Mouse (Mus musculus): ENCODE measurements around the gene Tmc6. TPM values are rescaled to one million over a fixed set of nuclear protein-coding genes. Genes with fewer than 3 reads are reported as not detected.
"Not testable (repeated sequence)": the region's sequence is repeated elsewhere in the genome, so short reads cannot be mapped to it uniquely, and the experiment has no call there.

Tmc6 gene
- polyA plus RNA-seq, 1 experiment from 2014 or later, result 23.8 TPM

DNA sequence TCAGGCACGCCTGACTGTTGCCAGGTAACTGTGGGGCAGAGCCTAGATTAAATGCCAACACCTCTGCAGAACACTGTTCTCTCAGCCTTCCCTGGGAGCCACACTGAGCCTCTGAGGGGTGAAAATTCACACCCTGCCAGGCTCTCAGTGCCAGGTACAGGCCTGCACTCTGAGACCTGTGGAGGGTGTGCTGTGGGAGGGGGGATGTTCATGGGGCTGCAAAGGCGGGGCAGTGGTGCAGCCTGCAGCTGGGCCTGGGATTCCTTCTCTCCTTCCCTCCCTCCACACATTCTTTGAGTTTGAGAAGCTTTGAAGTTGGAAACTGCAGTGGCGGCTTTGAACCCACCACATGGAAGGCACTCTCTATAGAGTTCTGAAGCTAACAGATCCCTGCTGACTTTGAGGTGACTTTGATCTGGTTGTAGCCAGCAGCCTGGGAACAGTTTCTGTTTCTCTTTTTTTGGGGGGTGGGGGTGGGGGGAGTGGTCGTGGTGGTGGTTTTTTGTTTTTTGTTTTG lies 12.1 kb upstream of the Tmc6 start:
- 52% methylated on average over 4 of the region's 4 CpGs for WGBS
- H3K36me3 ChIP-seq, result no peaks in the 10 kb centered on the region
- H3K9ac ChIP-seq, result no peak overlapping the region
- peaks cover 40% of the 10 kb centered on the region for H3K4me1 ChIP-seq (replicated peaks)
- no peaks in the 10 kb centered on the region for H3K9me3 ChIP-seq (replicated peaks)
- H3K27me3 ChIP-seq (replicated peaks), result peaks cover 16% of the 10 kb centered on the region
- no peak overlapping the region for H3K27ac ChIP-seq (ENCODE audit: poor library complexity, severe bottlenecking)
- H3K4me2 ChIP-seq, result no peak overlapping the region
- ATAC-seq (ENCODE audit: insufficient number of reproducible peaks, low FRiP score), result no peak
- no peak overlapping the region for H3K4me3 ChIP-seq

DNA sequence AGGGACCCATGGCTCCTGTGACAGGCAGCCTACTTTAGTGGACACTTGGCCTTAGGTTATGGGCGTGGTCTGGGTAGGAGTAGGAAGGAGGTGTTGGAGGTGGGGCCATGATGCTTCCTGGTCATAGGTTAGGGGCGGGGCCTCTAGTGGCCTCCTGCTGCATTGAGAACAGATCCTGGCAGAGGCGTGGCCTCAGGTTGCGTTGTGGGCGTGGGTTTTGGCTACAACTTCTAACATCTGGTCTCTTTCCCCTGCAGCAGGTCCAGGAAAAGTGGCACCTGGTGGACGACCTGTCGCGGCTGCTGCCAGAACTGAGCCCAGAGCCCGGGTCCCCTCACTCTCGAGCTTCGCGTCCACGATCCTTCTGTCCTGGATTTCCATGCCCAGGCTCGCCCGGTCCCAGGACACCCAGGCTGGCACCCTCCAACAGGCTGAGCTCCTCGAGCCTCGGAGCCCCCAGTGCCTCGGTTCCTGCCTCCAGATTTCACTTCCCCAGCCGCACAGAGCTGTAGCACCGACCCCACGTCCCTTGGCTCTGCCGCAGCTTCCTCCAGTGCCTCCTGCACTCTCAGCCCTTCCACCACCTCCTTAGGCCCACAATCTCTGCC lies 10.4 kb upstream of the Tmc6 start:
- Histone ChIP-seq H3K4me3 (peak overlapping the region; percentile 36), H3K36me3 (no peaks in the 10 kb centered on the region), H3K9me3 (replicated peaks) (no peaks in the 10 kb centered on the region), H3K4me2 (peak overlapping the region; percentile 73), H3K27me3 (replicated peaks) (peaks cover 16% of the 10 kb centered on the region), H3K27ac (ENCODE audit: poor library complexity, severe bottlenecking) (no peak overlapping the region), H3K9ac (peak overlapping the region; percentile 65), H3K4me1 (replicated peaks) (peaks cover 24% of the 10 kb centered on the region)
- ATAC-seq (ENCODE audit: insufficient number of reproducible peaks, low FRiP score), result peak; percentile 84
- WGBS, result 10% methylated on average over 22 of the region's 22 CpGs

DNA sequence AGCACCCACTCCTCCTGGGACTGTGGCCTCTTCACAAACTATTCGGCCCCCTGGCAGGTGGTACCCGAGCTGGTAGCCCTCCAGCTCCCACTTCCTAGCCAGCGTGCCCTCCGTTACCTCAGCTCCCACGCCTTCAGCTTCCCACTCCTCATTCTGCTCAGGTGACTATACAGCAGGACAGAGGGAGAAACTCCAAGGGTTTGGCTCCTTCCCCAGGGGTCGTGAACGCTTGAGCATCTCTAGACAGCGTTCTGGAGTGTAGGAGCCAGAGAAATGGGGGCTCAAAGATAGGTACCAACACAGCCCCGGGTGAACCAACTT lies 9.4 kb upstream of the Tmc6 start:
- Histone ChIP-seq H3K9me3 (replicated peaks) (no peaks in the 10 kb centered on the region), H3K27ac (ENCODE audit: poor library complexity, severe bottlenecking) (no peak overlapping the region), H3K4me3 (no peak overlapping the region), H3K9ac (no peak overlapping the region), H3K4me1 (replicated peaks) (peaks cover 23% of the 10 kb centered on the region), H3K27me3 (replicated peaks) (peaks cover 14% of the 10 kb centered on the region), H3K4me2 (no peak overlapping the region), H3K36me3 (no peaks in the 10 kb centered on the region)
- WGBS, result 80% methylated on average over 9 of the region's 9 CpGs
- no peak for ATAC-seq (ENCODE audit: insufficient number of reproducible peaks, low FRiP score)

DNA sequence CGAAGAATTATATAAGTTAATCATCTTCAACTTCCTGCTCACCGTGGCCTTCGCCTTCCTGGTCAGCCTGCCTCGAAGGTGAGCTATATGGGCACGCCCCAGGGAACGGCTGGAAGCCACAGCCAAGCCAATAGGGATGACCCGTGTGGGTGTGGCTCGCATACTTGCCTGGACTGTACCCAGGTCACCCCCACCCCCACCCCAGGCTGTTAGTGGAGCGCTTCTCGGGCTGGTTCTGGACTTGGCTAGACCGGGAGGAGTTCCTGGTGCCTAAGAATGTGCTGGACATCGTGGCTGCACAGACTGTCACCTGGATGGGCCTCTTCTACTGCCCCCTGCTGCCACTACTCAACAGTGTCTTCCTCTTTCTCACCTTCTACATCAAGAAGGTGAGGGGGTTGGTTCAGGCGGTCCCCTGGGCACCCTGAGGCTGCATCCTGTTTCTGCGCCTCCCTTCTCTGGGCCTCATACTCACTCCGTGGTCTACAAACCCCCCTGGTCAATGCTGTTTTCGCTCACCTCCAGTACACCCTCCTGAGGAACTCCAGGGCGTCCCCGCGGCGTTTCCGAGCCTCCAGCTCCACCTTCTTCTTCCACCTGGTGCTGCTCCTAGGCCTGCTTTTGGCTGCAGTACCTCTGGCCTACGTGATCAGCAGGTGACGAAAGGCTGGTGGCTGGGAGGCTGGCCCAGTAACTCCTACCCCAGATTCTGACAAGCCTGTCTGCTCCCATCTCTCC lies 8.9 kb upstream of the Tmc6 start:
- peak overlapping the region; percentile 59 for H3K4me2 ChIP-seq
- H3K9ac ChIP-seq, result 0 out of 2 replicates have a peak overlapping the region, but pooled peaks have one; percentile 21
- ATAC-seq (ENCODE audit: insufficient number of reproducible peaks, low FRiP score), result peak; percentile 80
- peaks cover 10% of the 10 kb centered on the region for H3K27me3 ChIP-seq (replicated peaks)
- WGBS, result 27% methylated on average over 23 of the region's 23 CpGs
- no peaks in the 10 kb centered on the region for H3K9me3 ChIP-seq (replicated peaks)
- H3K36me3 ChIP-seq, result no peaks in the 10 kb centered on the region
- peaks cover 23% of the 10 kb centered on the region for H3K4me1 ChIP-seq (replicated peaks)
- no peak overlapping the region for H3K27ac ChIP-seq (ENCODE audit: poor library complexity, severe bottlenecking)
- H3K4me3 ChIP-seq, result peak overlapping the region; percentile 23

DNA sequence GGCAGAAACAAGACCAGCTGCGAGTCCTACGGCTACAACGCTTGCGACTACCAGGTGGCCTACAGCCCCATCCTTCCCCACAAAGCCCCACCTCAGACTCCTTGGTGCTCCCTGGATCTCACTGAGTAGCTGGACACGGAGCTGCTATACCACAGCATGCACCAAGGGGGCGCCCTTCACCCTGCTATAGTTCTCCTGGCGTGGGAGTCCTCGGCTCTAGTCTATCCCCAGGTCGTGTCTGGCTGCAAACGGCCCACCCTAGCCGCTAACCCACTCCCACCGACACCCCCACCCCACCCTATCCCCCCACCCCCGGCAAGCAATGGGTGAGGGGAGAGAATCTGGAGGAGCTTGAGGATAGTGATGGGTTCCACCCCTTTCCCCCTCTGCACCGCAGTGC lies 8.3 kb upstream of the Tmc6 start:
- Histone ChIP-seq H3K36me3 (no peaks in the 10 kb centered on the region), H3K4me1 (replicated peaks) (peaks cover 23% of the 10 kb centered on the region), H3K9me3 (replicated peaks) (no peaks in the 10 kb centered on the region), H3K4me3 (peak overlapping the region; percentile 23), H3K27ac (ENCODE audit: poor library complexity, severe bottlenecking) (no peak overlapping the region), H3K9ac (0 out of 2 replicates have a peak overlapping the region, but pooled peaks have one; percentile 21), H3K4me2 (peak overlapping the region; percentile 59), H3K27me3 (replicated peaks) (peaks cover 10% of the 10 kb centered on the region)
- WGBS, result 5% methylated on average over 14 of the region's 14 CpGs
- peak; percentile 64; the same call in 1 of the 2 replicates for ATAC-seq (ENCODE audit: insufficient number of reproducible peaks, low FRiP score)

DNA sequence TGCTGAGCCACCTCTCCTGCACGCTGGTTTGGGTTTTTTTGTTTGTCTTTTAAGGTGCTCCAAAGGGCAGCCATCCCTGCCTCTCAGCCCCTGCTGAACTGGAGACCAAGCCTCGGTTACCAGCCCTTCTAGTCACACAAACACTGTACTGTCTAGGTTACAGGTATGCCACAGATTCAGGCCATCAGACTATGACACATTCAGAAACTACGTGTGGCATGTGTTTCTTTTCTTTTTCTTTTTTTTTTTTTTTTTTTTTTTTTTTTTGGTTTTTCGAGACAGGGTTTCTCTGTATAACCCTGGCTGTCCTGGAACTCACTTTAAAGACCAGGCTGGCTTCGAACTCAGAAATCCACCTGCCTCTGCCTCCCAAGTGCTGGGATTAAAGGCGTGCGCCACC lies 6.5 kb upstream of the Tmc6 start:
- not testable (repeated sequence) for ATAC-seq (ENCODE audit: insufficient number of reproducible peaks, low FRiP score); H3K4me3 ChIP-seq
- 80% methylated on average over 7 of the region's 7 CpGs for WGBS

DNA sequence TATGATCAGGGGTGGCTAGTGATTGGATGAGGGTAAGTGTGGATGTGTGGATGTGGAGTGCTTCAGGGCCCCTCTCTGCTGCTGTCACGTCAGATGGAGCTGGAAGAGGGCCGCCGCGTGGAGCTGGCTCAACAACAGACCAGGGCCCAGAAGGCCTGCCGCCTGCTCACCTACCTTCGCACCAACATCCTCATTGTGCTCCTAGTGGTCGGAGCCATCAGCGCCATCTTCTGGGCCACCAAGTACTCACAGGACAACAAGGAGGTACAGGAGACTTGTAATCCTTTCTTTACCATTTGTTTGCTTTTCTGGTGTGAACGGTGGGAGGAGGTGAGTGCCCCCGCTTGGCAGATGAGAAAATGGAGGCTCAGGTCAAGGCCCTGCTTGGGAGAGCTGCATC lies 4.3 kb upstream of the Tmc6 start:
- H3K27ac ChIP-seq (ENCODE audit: poor library complexity, severe bottlenecking), result no peak overlapping the region
- no peak for ATAC-seq (ENCODE audit: insufficient number of reproducible peaks, low FRiP score)
- H3K9me3 ChIP-seq (replicated peaks), result no peaks in the 10 kb centered on the region
- 14% methylated on average over 10 of the region's 10 CpGs for WGBS
- H3K9ac ChIP-seq, result no peak overlapping the region
- H3K4me2 ChIP-seq, result no peak overlapping the region
- peaks cover 35% of the 10 kb centered on the region for H3K4me1 ChIP-seq (replicated peaks)
- peaks cover 11% of the 10 kb centered on the region for H3K27me3 ChIP-seq (replicated peaks)
- H3K36me3 ChIP-seq, result no peaks in the 10 kb centered on the region
- H3K4me3 ChIP-seq, result no peak overlapping the region

More for the DNA sequence above, 6.5 kb upstream of the Tmc6 start:
- not testable (repeated sequence) for H3K36me3 ChIP-seq; H3K4me2 ChIP-seq; H3K9me3 ChIP-seq (replicated peaks); H3K27ac ChIP-seq (ENCODE audit: poor library complexity, severe bottlenecking); H3K9ac ChIP-seq
- Histone ChIP-seq H3K27me3 (replicated peaks) (peaks cover 12% of the 10 kb centered on the region), H3K4me1 (replicated peaks) (peaks cover 25% of the 10 kb centered on the region)

DNA sequence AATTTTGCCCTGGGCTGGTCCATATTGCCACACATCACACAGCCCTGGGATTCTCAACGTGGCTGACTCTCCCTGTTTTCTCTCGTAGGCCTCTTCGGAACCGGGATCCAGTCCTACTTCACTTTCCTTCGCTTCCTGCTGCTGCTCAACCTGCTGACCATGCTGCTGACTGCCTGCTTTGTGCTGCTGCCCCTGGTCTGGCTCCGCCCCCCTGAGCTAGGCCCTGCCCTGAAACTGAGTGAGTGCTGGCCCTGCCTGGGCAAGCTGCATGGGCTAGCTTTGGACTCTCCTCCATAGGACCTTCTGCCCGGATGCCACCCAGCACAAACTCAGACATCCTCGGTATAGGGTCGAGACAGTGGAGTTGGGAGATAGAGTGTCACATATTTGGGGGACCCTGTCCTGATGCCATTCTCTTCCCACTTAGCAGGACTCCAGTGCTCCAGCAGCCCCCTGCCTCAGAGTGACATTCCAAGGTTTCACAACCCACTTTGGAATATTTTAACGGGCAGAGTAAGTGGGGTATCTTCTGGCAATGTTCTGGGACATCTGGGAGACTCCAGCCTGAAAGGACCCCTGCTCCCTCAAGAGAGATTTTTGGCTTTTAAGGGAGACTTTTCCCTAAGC lies 1.8 kb upstream of the Tmc6 start:
- no peaks in the 10 kb centered on the region for H3K36me3 ChIP-seq
- peak overlapping the region; percentile 69 for H3K9ac ChIP-seq
- H3K27ac ChIP-seq (ENCODE audit: poor library complexity, severe bottlenecking), result no peak overlapping the region
- H3K9me3 ChIP-seq (replicated peaks), result no peaks in the 10 kb centered on the region
- peaks cover 8% of the 10 kb centered on the region; the same call in 1 of the 2 replicates for H3K27me3 ChIP-seq (replicated peaks)
- H3K4me3 ChIP-seq, result peak overlapping the region; percentile 69
- H3K4me2 ChIP-seq, result peak overlapping the region; percentile 99
- WGBS, result 35% methylated on average over 10 of the region's 10 CpGs
- 0 out of 2 replicates have a peak, but pooled peaks have one; percentile 24 for ATAC-seq (ENCODE audit: insufficient number of reproducible peaks, low FRiP score)
- peaks cover 41% of the 10 kb centered on the region for H3K4me1 ChIP-seq (replicated peaks)

DNA sequence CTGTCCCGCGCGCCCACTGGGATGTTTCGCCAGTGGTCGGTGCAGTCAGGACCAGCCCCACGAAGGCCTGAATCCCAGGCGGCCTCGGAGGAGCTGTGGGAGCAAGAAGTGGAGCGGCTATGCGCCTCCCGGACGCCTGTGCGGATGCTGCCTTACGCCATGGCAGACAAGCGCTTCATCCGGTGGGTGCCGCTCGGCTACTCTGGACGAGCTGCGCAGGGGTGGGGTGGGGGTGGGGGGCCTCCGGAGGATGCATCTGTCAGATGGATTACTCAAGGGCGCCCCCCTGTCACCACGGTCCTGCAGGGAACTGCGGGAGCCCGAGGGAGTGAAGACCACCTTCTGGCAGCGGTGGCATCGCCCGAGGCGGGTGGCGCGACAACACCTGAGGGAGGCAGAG lies 1.1 kb upstream of the Tmc6 start:
- ATAC-seq (ENCODE audit: insufficient number of reproducible peaks, low FRiP score), result 0 out of 2 replicates have a peak, but pooled peaks have one; percentile 16
- Histone ChIP-seq H3K4me1 (replicated peaks) (peaks cover 48% of the 10 kb centered on the region), H3K27ac (ENCODE audit: poor library complexity, severe bottlenecking) (peak overlapping the region; percentile 94), H3K27me3 (replicated peaks) (peaks cover 8% of the 10 kb centered on the region; the same call in 1 of the 2 replicates), H3K36me3 (peaks cover under 1% of the 10 kb centered on the region; the same call in 1 of the 2 replicates), H3K9ac (peak overlapping the region; percentile 69), H3K9me3 (replicated peaks) (no peaks in the 10 kb centered on the region), H3K4me2 (peak overlapping the region; percentile 99), H3K4me3 (peak overlapping the region; percentile 69)
- 2% methylated on average over 31 of the region's 31 CpGs for WGBS

DNA sequence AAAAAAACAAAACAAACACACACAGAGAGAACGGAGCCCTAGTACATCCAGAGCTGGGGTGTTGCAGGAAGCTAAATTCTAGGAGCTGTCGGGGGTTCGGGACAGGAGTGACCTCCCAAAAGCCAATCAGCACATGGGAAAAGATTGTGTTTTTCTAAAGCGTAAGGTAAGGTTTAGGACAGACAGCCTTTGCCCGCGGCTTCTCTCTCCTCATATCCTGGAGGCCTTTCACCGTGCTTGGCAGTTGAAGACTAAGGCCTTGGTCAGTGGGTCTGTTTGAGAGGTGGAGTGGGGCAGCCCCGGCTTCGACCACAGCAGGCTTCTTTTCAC lies 672 bp upstream of the Tmc6 start:
- ATAC-seq (ENCODE audit: insufficient number of reproducible peaks, low FRiP score), result no peak

More for the DNA sequence above, 672 bp upstream of the Tmc6 start:
- Histone ChIP-seq H3K27ac (ENCODE audit: poor library complexity, severe bottlenecking) (peak overlapping the region; percentile 94), H3K27me3 (replicated peaks) (peaks cover 8% of the 10 kb centered on the region; the same call in 1 of the 2 replicates), H3K4me2 (peak overlapping the region; percentile 99), H3K36me3 (peaks cover 5% of the 10 kb centered on the region), H3K4me3 (peak overlapping the region; percentile 69), H3K4me1 (replicated peaks) (peaks cover 49% of the 10 kb centered on the region), H3K9ac (peak overlapping the region; percentile 69), H3K9me3 (replicated peaks) (no peaks in the 10 kb centered on the region)
- 46% methylated on average over 9 of the region's 9 CpGs for WGBS
